Mouse (Mus musculus) hindlimb bud, embryonic 11.5 days (tissue): ENCODE results near the gene Vmn1r208.
"Not testable (repeated sequence)": the region's sequence is repeated elsewhere in the genome, so short reads cannot be mapped to it uniquely, and the experiment has no call there.

Experiments used
- DNase-seq: peaks from one replicate; pipeline ENCODE4 v3.0.0-alpha.2; 2012; ENCODE audit warnings: low read depth, low spot score; ENCODE audit errors: extremely low spot score

Gene Vmn1r208

GRCm38 (mm10) chr13:22777300-22777699, at the start of gene Vmn1r208:
Vmn1r208 (minus strand) TSS chr13:22777400.
- not testable (repeated sequence) for DNase-seq

- DNase-seq: not testable (repeated sequence)
Measured at GRCm38 (mm10) chr13:22821601-22822000, 44.4 kb upstream of the Vmn1r208 start.

GRCm38 (mm10) chr13:22809582-22809981, 32.4 kb upstream of the Vmn1r208 start, which contains the start of gene Vmn1r209:
Vmn1r209 (minus strand) TSS chr13:22809682.
- DNase-seq: not testable (repeated sequence)

GRCm38 (mm10) chr13:22788096-22788495, 10.9 kb upstream of the Vmn1r208 start:
- DNase-seq: not testable (repeated sequence)

- DNase-seq: not testable (repeated sequence)
Measured at GRCm38 (mm10) chr13:22784159-22784558, 7.0 kb upstream of the Vmn1r208 start.

- not testable (repeated sequence) for DNase-seq
Measured at GRCm38 (mm10) chr13:22771592-22771991, 5.6 kb downstream of the Vmn1r208 start.

GRCm38 (mm10) chr13:22747524-22747923, 29.7 kb downstream of the Vmn1r208 start:
- DNase-seq: no peak

- DNase-seq: not testable (repeated sequence)
Measured at GRCm38 (mm10) chr13:22729529-22729928, 47.7 kb downstream of the Vmn1r208 start, which contains the start of gene Vmn1r207-ps. Vmn1r207-ps (minus strand) TSS chr13:22729629.
